Mouse (Mus musculus) myocyte (in vitro differentiated cells): ENCODE data around the gene Tmem131l.

Experiments
- CEBPB ChIP-seq: IDR thresholded peaks from 2 replicates; pipeline ENCODE4 v1.6.1; 2011; ENCODE audit warnings: mild to moderate bottlenecking, moderate library complexity; ENCODE audit not compliant: poor library complexity, insufficient read depth, severe bottlenecking
- E2F4 ChIP-seq: IDR thresholded peaks from one replicate; pipeline ENCODE4 v1.6.1; 2011; ENCODE audit warnings: mild to moderate bottlenecking, control low read depth, moderate library complexity; ENCODE audit not compliant: insufficient read depth
- MAX ChIP-seq: IDR thresholded peaks from one replicate; pipeline ENCODE4 v1.6.1; 2011; ENCODE audit warnings: low read depth, mild to moderate bottlenecking, control low read depth
- MYOD1 ChIP-seq, 3 experiments: IDR thresholded peaks; one replicate each; pipeline ENCODE4 v1.6.1; 2011; ENCODE audit warnings: control low read depth in 2 of 3, low read depth in 2 of 3, mild to moderate bottlenecking in 2 of 3, moderate library complexity in 1 of 3; ENCODE audit not compliant: insufficient read length in 2 of 3, control insufficient read depth in 1 of 3
- POLR2A ChIP-seq: IDR thresholded peaks from one replicate; pipeline ENCODE4 v1.6.1; 2011; ENCODE audit warnings: low read depth, mild to moderate bottlenecking, control low read depth, moderate library complexity; ENCODE audit not compliant: insufficient read length
- POLR2AphosphoS2 ChIP-seq: IDR thresholded peaks from one replicate; pipeline ENCODE4 v1.6.1; 2011; ENCODE audit warnings: low read depth, control low read depth; ENCODE audit not compliant: insufficient read length
- REST ChIP-seq: IDR thresholded peaks from one replicate; pipeline ENCODE4 v1.6.1; 2011; ENCODE audit warnings: mild to moderate bottlenecking, control low read depth, moderate library complexity; ENCODE audit not compliant: insufficient read depth, insufficient read length
- SRF ChIP-seq: IDR thresholded peaks from one replicate; pipeline ENCODE4 v1.6.1; 2011; ENCODE audit warnings: low read depth; ENCODE audit not compliant: control insufficient read depth, insufficient read length
- TCF12 ChIP-seq: IDR thresholded peaks from one replicate; pipeline ENCODE4 v1.6.1; 2011; ENCODE audit warnings: mild to moderate bottlenecking, control low read depth; ENCODE audit not compliant: poor library complexity, insufficient read depth, severe bottlenecking
- TCF3 ChIP-seq: IDR thresholded peaks from one replicate; pipeline ENCODE4 v1.6.1; 2011; ENCODE audit warnings: low read depth, control low read depth; ENCODE audit not compliant: insufficient read length
- USF1 ChIP-seq: IDR thresholded peaks from one replicate; pipeline ENCODE4 v1.6.1; 2011; ENCODE audit warnings: low read depth, mild to moderate bottlenecking, control low read depth, moderate library complexity

GRCm38 (mm10) chr3:84085429-84085828 is 45.5 kb upstream of the Tmem131l start:
- TF ChIP-seq POLR2A (no peak), POLR2AphosphoS2 (no peak), USF1 (no peak), REST (no peak), E2F4 (no peak), MYOD1 (IDR thresholded peaks at IDR 0.05; ENCODE audit: control insufficient read depth in 1 of 3, insufficient read length in 2 of 3, low read depth in 2 of 3) (no peak), TCF12 (no peak), CEBPB (no peak), TCF3 (no peak), MAX (no peak), SRF (no peak)
